Mouse (Mus musculus) liver, embryonic 14.5 days (tissue): ENCODE results near the gene Dvl1. TPM values are rescaled to one million over a fixed set of nuclear protein-coding genes. Genes with fewer than 3 reads are reported as not detected.

Experiments used
- ATAC-seq: fragments of 200-750 bp; cut with Nextera tagmentation; 2 replicates; pipeline ENCODE4 v1.8.0; 2017; ENCODE audit warnings: moderate number of reproducible peaks, mild to moderate bottlenecking, moderate library complexity; ENCODE audit not compliant: insufficient read depth
- DNase-seq, 3 experiments: peaks; one replicate each; pipeline ENCODE4 v3.0.0-alpha.2; 2012 to 2013; ENCODE audit warnings: low read depth in 3 of 3, low spot score in 3 of 3
- H3K27ac ChIP-seq: fragments of 300-500 bp; sonication (generic); 2 replicates; pipeline ENCODE4 v1.5.1; 2014; ENCODE audit warnings: moderate library complexity, mild to moderate bottlenecking, control low read depth, inconsistent platforms
- H3K27me3 ChIP-seq: fragments of 300-500 bp; sonication (generic); 2 replicates; pipeline ENCODE4 v1.6.1; 2014; ENCODE audit warnings: mild to moderate bottlenecking, low read length, moderate library complexity; ENCODE audit not compliant: control insufficient read depth, insufficient read depth
- H3K36me3 ChIP-seq: fragments of 300-500 bp; sonication (generic); replicated peaks from 2 replicates; pipeline ENCODE4 v1.6.1; 2014; ENCODE audit warnings: low read depth; ENCODE audit not compliant: control insufficient read depth, insufficient read depth
- H3K4me1 ChIP-seq, 2 experiments: fragments of 200-500 bp in 1 of 2; fragments of 300-500 bp in 1 of 2; sonication (generic) in 1 of 2; replicated peaks; 2 replicates each; pipeline ENCODE4 v1.6.1; 2012 to 2014; ENCODE audit warnings: antibody characterized with exemption in 1 of 2, inconsistent platforms in 1 of 2, low read length in 1 of 2; ENCODE audit not compliant: control insufficient read depth in 2 of 2, insufficient read depth in 2 of 2
- H3K4me2 ChIP-seq: fragments of 300-500 bp; sonication (generic); 2 replicates; pipeline ENCODE4 v1.6.1; 2014; ENCODE audit warnings: low read depth, mild to moderate bottlenecking, control low read depth, moderate library complexity
- H3K4me3 ChIP-seq, 2 experiments: fragments of 200-500 bp in 1 of 2; fragments of 300-500 bp in 1 of 2; sonication (generic) in 1 of 2; 2 replicates each; pipeline ENCODE4 v1.5.1; 2012 to 2014; ENCODE audit warnings: low read depth in 2 of 2, low read length in 2 of 2, mild to moderate bottlenecking in 2 of 2, control low read depth in 1 of 2, inconsistent platforms in 1 of 2, moderate library complexity in 1 of 2; ENCODE audit not compliant: insufficient read depth in 1 of 2
- H3K9ac ChIP-seq: fragments of 300-500 bp; sonication (generic); replicated peaks from 2 replicates; pipeline ENCODE4 v1.6.1; 2014; ENCODE audit warnings: mild to moderate bottlenecking, control low read depth, moderate library complexity
- H3K9me3 ChIP-seq: fragments of 300-500 bp; sonication (generic); 2 replicates; pipeline ENCODE4 v1.6.1; 2016; ENCODE audit warnings: low read length, mixed read lengths; ENCODE audit not compliant: control insufficient read depth
- CTCF ChIP-seq: IDR thresholded peaks from 2 replicates; pipeline ENCODE4 v1.5.1; 2016; ENCODE audit warnings: antibody characterized with exemption, low read depth, control low read depth
- EP300 ChIP-seq: IDR thresholded peaks from 2 replicates; pipeline ENCODE4 v1.6.1; 2016; ENCODE audit warnings: antibody characterized with exemption, low read depth
- WGBS: fragments of 180-500 bp; shearing (Covaris S2); extraction: QIAGEN DNeasy Blood & Tissue Kit; methylation state at CpG from one replicate; pipeline ENCODE4 v1.1.7; 2014; ENCODE audit not compliant: insufficient replicate concordance; 5-methylcytosine and 5-hydroxymethylcytosine counted together
- polyA plus RNA-seq, 2 experiments: library from polyadenylated mRNA; depleted of rRNA in 1 of 2; stranded (reverse) in 1 of 2; unstranded in 1 of 2; fragments of >200 nt; fragmentation: Nextera tagmentation in 1 of 2; extraction: Ambion mirVana in 1 of 2; gene quantifications; 2 replicates each; pipeline versions ENCODE4 v1.2.1 to v1.2.3; 2012 to 2014

Gene Dvl1
- 20.9 and 24.5 TPM in 2 replicates for polyA plus RNA-seq (2012; rRNA removed)
- polyA plus RNA-seq (2014; fragmentation: Nextera tagmentation; extraction: Ambion mirVana) = 2.8 and 3.9 TPM in 2 replicates

GRCm38 (mm10) chr4:155846871-155847578 lies at the start of gene Dvl1:
Dvl1 (plus strand) TSS chr4:155847402.
- peaks cover 6% of the 10 kb centered on the region for H3K27me3 ChIP-seq
- TF ChIP-seq EP300 (no peak), CTCF (peak; percentile 45)
- peaks cover 11 to 12% of the 10 kb centered on the region in 2 experiments; a peak in 3 of 4 replicates for H3K4me1 ChIP-seq
- peak within 1 kb of the TSS; percentile 75 for H3K9ac ChIP-seq
- peak; percentile 66 to 75 (median 72) for DNase-seq
- H3K9me3 ChIP-seq = no peaks in the 10 kb centered on the region
- peak within 1 kb of the TSS; percentile 67 to 94 for H3K4me3 ChIP-seq
- WGBS = 5% methylated on average over 60 of the region's 65 CpGs
- H3K4me2 ChIP-seq = peak within 1 kb of the TSS; percentile 99
- no peaks in the 10 kb centered on the region for H3K36me3 ChIP-seq
- peak; percentile 92 for ATAC-seq
- H3K27ac ChIP-seq = no peak within 1 kb of the TSS

- WGBS = 81% methylated on average over 1 of the region's 1 CpGs
These were observed 45.1 kb upstream of the Dvl1 start for GRCm38 (mm10) chr4:155802075-155802474.

GRCm38 (mm10) chr4:155802741-155803339 lies 44.4 kb upstream of the Dvl1 start, which contains the start of gene Mrpl20:
Mrpl20 (plus strand) TSS chr4:155802878.
- 7% methylated on average over 12 of the region's 12 CpGs for WGBS
- H3K4me2 ChIP-seq = peak within 1 kb of the TSS; percentile 97
- H3K4me3 ChIP-seq = peak within 1 kb of the TSS; percentile 90 to 97
- DNase-seq = peak in 1 of 3 experiments; percentile 39
- TF ChIP-seq EP300 (no peak), CTCF (peak; percentile 44)
- peaks cover 10 to 13% of the 10 kb centered on the region in 2 experiments for H3K4me1 ChIP-seq
- H3K27me3 ChIP-seq = no peaks in the 10 kb centered on the region; the same call in 1 of the 2 replicates
- peak within 1 kb of the TSS; percentile 76 for H3K27ac ChIP-seq
- H3K9ac ChIP-seq = peak within 1 kb of the TSS; percentile 74
- peak; percentile 60 for ATAC-seq
- peaks cover 19% of the 10 kb centered on the region for H3K36me3 ChIP-seq
- no peaks in the 10 kb centered on the region for H3K9me3 ChIP-seq

More at GRCm38 (mm10) chr4:155802075-155802474, 45.1 kb upstream of the Dvl1 start:
- no peaks in the 10 kb centered on the region for H3K9me3 ChIP-seq
- H3K27me3 ChIP-seq = no peaks in the 10 kb centered on the region; the same call in 1 of the 2 replicates
- no peak overlapping the region for H3K4me3 ChIP-seq
- no peak overlapping the region; the same call in 1 of the 2 replicates for H3K4me2 ChIP-seq
- ATAC-seq (no peak), DNase-seq (no peak)
- H3K36me3 ChIP-seq = peaks cover 13% of the 10 kb centered on the region
- H3K4me1 ChIP-seq = peaks cover 10 to 13% of the 10 kb centered on the region in 2 experiments
- no peak overlapping the region for H3K9ac ChIP-seq
- TF ChIP-seq EP300 = no peak
- TF ChIP-seq CTCF = no peak
- no peak overlapping the region for H3K27ac ChIP-seq

DNA sequence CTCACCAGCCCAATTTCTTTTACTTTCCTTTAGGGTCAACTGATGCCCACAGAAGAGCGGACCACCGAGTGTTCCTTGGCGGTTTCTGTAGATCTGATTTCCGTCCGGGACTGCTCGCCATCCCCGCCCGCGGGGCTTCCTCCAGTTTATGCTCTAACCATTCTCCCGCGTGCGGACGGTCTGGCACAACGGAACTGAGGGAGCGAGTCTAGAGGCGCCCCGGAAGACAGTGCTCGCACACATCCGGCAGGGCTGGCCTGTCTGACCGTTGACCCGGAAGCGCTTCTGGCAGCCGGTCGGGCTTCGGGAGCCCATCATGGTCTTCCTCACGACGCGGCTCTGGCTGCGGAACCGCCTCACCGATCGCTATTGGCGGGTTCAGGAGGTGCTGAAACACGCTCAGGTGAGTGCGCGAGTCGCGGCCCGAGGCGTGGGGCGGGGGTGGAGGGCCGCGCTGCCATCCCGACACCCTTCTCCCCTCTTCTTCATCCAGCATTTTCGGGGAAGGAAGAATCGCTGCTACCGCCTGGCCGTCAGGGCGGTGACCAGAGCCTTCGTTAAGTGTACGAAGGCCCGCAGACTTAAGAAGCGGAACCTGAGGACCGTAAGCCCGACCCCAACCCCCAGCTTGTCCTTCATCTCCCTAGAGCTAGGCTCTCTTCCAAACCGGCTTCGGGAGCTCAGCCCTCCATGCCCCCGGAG lies 43.7 kb upstream of the Dvl1 start:
- WGBS = under 1% methylated on average over 58 of the region's 58 CpGs
- ATAC-seq (peak; percentile 99), DNase-seq (peak; percentile 90 to 92 (median 92))
- peak overlapping the region; percentile 97 for H3K4me2 ChIP-seq
- H3K27ac ChIP-seq = peak overlapping the region; percentile 76
- H3K9ac ChIP-seq = peak overlapping the region; percentile 74
- H3K9me3 ChIP-seq = no peaks in the 10 kb centered on the region
- H3K27me3 ChIP-seq = no peaks in the 10 kb centered on the region; the same call in 1 of the 2 replicates
- TF ChIP-seq CTCF (no peak), EP300 (peak; percentile 43; the same call in 1 of the 2 replicates)
- H3K4me1 ChIP-seq = peaks cover 10 to 13% of the 10 kb centered on the region in 2 experiments
- H3K36me3 ChIP-seq = peaks cover 26% of the 10 kb centered on the region
- H3K4me3 ChIP-seq = peak overlapping the region; percentile 90 to 97
